Mouse (Mus musculus) gastrocnemius, postnatal 36 days (tissue): ENCODE results near the gene Pigl. TPM values are rescaled to one million over a fixed set of nuclear protein-coding genes. Genes with fewer than 3 reads are reported as not detected.

Source experiments
- DNase-seq, 2 experiments: peaks; one replicate each; pipeline ENCODE4 v3.0.0; 2022
- intact Hi-C: fragments of 180-260 bp; cut with DNase I; formaldehyde crosslinking; loops from one replicate; pipeline ENCODE4 v1.15.1; 2025
- total RNA-seq, 2 experiments: library from RNA; stranded (reverse); gene quantifications; 2 replicates each; pipeline ENCODE4 v1.2.3; 2021

Gene Pigl
- total RNA-seq, 2 experiments from 2014 or later = 1.7 to 2.1 TPM

DNA sequence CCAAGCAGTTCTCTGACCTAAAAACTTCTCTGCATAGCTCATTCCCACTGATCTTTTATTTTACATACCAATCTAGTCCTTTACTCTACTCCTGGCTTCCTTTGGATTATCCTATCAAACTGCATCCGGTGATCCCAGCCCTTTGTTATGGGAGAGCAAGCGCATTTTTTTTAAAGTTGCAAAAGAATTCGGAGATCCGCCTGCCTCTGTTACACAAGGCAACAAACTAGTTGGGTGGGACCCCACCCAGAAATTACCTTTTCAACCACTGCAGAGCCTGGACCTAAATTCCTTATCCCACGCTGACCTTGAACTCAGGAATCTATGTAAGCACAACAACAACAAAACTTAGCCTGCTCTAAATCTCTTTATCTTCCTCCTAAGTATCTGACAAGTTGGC, 52.7 kb downstream of the Pigl start:
- intact Hi-C loops = no loop called here

DNA sequence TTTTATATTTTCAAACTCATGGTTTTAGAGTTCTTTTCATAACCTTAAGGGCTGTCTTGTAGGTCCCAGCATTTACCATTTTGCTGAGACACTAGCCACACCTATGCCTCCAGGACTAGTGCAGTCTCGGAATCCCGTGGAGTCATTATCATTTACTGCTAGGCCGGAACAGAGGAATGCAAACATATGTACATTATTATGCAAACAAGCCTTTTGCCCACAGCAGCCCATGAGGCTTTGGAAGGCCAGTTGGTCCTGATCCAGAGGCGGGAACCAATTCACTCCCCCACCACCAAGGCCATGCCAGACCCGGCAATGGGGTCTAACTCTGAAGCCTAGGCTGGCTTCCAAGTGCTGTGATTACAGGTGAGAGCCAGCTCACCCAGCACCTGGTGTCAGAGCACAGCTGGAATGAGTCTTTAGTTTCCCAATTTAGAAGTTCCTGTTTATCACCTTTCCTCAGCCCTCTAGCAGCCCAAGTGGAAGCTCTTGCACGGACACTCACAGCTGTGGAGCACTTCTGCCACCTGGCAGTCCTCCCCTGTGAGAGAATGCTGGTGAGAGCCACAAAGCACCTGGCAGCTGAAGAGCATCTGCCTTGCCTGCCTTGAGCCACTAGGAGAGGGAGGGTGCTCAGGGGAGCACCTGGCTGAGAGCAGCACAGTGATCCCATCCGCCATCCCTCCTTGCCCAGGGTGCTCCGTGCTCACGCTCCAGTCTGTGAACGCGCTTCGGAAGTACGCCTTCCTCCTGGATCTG, 53.4 kb downstream of the Pigl start:
- no peak for DNase-seq
- intact Hi-C loops = no loop called here

More for the DNA sequence above, 52.7 kb downstream of the Pigl start:
- DNase-seq = no peak

DNA sequence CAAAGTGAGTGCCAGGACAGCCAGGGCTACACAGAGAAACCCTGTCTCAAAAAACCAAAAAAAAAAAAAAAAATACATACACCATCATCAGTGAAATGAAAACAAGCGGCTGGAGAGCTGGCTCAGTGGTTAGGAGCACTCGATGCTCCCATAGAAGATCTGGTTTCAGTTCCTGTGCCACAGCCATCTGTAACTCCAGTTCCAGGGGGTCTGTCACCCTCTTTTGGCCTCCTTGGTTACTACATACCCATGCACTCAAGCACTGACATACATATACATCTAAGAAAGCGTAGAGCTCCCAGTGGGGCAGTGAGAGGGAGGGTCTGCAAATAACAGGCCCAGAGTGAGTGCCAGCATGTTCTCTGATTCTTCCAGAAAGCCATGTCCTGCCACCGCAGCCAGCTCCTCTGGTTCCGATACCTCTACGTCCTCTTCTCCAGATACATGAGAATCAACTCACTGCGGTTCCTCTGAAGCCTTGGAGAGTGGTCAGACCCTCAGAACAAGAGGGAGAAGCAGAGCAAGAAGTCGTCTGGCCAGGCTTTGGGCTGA, 54.3 kb downstream of the Pigl start:
- DNase-seq = no peak
- intact Hi-C loops = no loop called here

DNA sequence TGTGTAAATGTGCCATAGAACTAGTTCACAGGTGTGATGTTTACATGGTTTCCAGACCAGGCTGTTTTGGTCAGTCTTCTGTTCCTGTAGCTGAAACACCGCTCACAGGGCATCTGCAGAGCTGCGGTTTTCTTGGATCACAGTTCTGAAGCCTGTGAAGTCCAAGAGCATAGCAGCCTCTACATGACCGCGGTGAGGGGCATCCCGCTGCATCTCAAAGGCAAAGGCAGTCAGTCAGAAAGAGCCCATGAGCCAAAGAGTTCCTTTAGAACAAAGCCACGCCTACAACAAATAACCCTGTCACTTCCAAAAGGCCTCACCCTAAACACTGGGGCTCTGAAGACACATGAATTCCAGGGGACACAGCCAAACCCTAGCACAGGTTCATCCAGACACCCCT, 55.1 kb downstream of the Pigl start:
- DNase-seq = no peak
- intact Hi-C loops = no loop called here

DNA sequence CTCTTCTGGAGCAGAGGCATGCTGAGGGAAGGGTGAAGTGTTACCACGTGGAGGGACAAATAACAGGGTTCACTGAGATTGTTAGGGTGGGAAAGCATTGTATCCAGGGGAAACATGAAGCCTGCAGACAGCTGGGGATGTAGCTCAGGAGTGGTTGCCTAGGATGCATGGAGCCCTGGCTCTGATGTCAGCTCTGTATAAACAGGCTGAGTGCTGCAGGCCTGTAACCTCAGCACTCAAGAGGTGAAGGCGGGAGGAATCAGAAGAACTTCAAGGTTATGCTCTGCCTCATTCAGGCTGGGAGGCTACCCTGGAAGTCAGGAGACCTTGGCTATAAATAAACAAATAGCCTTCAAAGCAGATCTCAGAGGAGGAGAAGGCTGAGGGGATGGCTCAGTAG, 60.7 kb downstream of the Pigl start:
- DNase-seq = no peak
- intact Hi-C loops = no loop called here

DNA sequence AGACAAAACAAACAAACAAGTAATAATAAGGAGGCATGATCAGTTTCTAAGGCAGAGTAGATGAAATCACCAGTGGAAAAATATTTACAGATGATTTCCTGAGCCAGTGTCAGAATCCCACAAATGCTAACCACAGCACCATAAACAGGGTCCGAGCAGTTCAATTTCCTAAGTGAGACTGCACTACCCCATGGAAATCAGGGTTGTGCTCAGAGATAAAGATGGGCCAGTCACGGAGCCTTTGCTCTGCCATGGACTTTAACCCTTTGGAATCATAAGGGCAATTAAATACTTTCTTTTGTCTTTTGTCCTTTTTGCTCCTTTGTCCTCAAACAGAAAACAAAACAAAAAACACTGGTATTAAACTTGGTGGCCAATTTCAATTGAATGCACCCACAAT, 64.0 kb downstream of the Pigl start:
- intact Hi-C loops = no loop called here
- no peak for DNase-seq

DNA sequence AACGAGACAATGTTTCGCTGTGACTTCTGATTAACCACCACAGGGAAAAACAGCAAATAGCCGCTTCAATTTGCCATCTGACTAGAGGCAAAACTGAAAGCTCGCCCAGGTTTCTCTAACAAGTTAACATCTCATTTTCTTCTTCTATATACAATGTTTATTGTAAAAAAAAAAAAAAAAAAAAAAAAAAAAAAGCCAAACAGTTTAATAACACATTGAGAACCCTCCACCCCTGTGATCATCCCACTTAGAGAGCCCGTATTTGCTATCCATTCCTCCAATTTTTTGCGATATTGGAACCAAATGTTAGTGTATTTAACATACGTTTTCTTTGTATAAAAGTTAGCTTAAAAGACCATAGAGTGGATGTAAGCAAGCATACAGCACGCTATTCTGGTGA, 78.8 kb downstream of the Pigl start:
- intact Hi-C loops = loop anchor here (5.0 kb wide), 1 partner anchor 75 kb away; no protein-coding TSS in a partner anchor
- DNase-seq = no peak

DNA sequence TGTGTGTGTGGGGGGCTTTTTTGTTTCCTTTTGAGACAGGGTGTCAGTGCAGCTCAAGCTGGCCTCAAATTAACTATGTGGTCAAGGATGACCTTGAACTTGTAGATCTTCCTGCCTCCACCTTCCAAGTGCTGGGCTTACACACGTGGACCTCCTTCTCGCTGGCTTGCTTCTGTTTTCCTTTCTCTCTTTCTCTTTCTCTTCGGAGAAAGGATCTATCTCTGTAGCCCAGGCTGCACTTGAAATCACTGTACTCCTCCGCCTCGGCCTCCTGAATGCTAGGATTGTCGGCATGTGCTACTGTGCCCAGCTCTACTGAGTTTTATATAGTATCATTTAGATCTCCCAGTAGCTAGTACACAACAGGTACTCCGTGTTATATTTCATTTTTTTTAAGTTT, 79.3 kb downstream of the Pigl start:
- no peak for DNase-seq
- intact Hi-C loops = loop anchor here (5.0 kb wide), 1 partner anchor 75 kb away; no protein-coding TSS in a partner anchor

DNA sequence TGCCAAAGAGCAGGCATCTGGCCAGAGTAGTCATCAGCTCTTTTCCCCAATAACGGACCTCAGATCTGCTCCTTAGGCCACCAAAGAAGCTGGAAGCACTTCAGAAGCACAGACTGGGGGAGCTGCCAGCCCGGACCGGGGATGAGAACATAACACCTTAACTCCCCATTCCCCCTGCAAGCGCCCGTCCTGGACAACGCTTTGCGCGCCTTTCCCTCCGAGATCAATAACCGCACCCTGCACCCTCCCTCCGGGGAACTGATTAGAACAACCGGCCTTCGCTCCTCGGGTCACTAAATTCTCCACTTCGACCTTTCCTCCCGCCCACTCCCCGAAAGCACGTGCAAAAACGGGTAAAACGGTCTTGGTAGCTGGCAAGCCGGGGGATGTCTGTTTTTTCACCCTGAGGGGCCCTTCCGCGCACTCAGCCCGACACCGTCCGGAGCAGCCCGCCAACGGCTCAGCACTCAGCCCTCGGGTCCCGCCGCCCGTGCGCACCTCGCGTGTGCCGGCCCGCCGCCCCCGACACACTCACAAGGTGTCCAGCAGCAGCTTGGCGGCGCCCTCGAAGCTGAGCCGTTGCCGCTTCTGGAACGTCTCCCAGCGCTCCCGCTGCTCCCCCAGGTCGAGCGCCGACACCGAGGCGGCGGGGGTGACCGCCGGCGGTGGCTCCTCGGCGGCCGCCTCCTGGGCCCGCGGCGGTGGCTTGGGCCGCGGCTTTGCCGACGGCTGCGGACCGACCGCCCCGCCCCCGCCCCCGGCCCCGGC, 80.2 kb downstream of the Pigl start:
- intact Hi-C loops = loop anchor here (2.0 to 5.0 kb wide), 2 partner anchors 36 to 76 kb away; partner anchors contain the start of gene Trpv2
- peak; percentile 24 to 51 for DNase-seq

DNA sequence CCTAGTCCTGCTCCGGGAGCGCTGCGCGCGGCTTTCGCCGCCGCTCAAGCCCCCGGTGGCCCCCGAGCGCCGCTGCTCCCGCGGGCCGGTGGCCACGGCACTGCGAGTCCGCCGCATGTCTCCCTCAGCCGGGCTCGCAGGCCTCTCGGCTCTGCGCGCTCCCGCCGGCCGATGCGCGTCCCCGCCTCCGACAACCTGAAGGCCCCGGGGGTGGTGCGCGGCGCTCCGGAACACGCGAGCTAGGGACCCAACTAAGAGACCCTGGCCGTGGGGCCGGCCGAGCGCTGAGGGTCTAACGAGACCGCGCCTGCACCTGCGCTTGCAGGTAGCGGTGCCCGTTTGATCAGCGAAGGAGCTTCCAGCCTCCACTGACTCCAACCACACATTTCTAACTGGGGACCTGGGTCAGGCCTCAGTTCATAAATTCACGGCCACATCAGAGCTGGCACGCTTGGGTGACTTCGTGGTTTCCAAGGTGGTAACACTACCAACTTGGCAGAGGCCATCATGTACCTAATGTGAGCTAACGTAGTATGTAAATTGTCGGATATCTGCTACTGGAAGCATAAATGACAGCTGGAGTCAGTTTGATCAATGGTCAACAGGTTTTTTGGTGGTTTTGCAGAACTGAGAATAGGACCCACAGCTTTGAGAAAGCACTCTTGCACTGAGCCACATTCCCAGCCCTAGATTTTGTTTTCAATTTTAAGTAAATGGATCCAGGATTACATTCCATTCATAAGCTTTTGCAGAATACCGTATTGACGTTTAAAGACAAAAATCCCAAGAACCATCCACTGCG, 81.0 kb downstream of the Pigl start, which contains the start of gene Cenpv:
TSS of gene Cenpv (minus strand) at position 173 of the 802 bp plus-strand sequence.
- intact Hi-C loops = loop anchor here (2.0 to 5.0 kb wide), 2 partner anchors 36 to 77 kb away; partner anchors contain the start of gene Trpv2

DNA sequence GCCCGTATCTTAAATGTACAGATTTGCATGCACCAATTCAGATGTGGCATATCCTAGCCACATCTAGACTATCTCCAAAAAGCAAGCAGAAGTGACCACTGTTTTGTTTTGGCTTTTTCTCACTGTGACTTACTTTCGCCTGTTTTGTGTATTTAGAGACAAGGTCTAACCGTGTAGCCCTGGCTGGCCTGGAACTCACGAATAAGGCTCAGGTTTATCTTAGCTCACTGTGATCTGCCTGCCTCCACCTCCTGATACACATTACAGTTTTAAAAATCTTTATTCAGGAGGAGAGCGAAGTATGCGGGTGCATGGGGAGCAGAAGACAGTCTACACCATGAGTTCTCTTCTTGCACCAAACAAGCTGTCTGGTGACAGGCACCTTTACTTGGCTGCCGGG, 81.9 kb downstream of the Pigl start:
- intact Hi-C loops = no loop called here
- DNase-seq = no peak

More for the DNA sequence above, 81.0 kb downstream of the Pigl start, which contains the start of gene Cenpv:
- peak; percentile 59 for DNase-seq

DNA sequence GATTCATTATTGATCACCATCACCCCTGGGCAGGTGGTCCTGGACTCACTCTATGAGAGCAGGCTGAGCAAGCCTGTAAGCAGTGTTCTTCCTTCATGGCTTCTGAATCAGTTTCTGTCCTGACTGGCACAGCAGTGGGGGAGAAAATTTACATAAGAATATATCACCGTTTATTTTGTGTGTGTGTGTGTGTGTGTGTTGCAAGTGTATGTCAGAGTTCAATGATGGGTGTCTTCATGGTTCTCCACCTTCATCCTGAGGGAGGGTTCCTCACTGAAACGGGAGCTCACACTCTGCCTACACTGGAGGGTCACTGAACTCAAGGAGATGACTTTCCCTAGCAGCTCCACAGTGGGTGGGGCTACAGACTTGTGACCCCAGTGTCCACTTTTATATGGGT, 82.7 kb downstream of the Pigl start:
- intact Hi-C loops = no loop called here
- no peak for DNase-seq

DNA sequence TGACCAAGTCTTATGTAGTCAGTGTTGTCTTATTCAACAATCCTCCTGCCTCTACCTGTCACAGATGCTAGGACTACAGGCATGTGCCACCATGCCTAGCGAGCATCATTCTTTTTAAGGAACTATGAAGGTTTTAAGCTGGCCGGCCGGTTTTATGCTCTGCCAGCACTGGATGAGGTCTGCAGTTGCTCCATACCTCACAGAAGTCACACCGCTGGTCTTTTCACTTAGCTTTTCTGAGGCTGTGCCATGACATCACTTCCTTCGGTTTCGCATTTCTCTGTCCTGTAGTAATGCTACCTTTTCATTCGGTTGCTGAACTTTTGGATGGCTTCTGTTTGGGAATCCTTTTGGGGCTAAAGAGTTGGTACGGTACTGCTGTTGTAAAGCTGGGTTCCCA, 83.3 kb downstream of the Pigl start:
- DNase-seq = no peak
- intact Hi-C loops = no loop called here

DNA sequence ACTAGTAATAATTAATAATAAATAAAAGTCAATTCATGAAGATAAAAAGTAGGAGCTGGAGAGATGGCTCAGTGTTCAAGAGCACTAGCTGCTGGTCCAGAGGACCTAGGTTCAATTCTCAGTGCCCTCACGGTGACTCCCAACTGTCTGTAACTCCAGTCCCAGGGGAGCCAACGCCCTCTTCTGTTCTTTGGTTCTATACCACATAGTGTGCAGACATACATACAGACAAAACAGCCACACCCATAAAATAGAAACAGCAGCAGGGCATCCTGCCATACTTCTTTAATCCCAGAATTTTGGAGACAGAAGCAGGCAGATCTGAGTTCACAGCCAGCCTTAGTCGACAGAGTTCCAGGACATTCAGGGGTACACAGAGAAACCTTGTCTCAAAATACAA, 85.7 kb downstream of the Pigl start:
- intact Hi-C loops = no loop called here
- no peak for DNase-seq

DNA sequence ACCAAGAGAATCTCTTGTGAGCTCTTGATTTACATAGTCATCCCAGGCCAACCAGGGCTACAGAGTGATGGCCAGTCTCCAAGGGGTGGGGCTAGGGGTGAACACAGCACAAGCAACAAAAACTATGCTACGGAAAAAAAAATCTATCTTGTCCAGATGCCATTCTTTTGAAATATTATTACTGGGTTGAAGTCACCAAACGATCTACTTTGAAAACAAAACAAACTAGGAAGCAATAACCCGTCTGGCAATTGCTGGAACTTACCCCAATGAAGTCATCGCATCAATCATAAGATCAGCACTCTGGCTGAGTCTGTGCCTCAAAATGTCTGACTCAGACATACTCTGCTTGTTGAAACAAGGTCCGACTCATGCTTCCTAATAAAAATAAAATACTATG, 91.5 kb downstream of the Pigl start:
- intact Hi-C loops = loop anchor here (5.0 kb wide), 1 partner anchor 92 kb away; the partner anchor contains the start of genes Ncor1 and Pigl
- DNase-seq = peak; percentile 52 to 77

DNA sequence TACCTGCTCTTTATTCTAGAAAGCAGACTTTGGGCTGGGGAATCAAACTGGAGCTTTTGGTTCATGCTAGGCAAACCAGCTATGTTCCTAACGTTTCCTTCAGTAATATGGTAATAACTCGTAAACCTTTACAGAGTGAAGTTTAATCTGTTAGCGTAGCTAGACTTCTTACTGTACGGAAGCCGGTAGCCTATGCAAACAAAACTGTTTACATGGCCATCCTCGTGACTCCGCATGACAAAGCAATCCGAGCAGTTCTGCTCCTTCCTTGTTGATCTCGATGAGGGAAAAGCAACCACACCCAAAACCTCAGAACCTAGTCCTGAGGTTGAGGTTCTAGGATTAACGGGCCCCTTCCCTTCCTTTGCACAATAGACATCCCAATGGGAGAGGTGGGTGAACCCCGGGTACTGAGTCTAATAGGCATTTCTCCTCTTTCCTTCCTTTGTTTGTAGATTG, 92.0 kb downstream of the Pigl start:
- intact Hi-C loops = loop anchor here (5.0 kb wide), 1 partner anchor 93 kb away; the partner anchor contains the start of genes Ncor1 and Pigl
- DNase-seq = peak; percentile 32 to 43

DNA sequence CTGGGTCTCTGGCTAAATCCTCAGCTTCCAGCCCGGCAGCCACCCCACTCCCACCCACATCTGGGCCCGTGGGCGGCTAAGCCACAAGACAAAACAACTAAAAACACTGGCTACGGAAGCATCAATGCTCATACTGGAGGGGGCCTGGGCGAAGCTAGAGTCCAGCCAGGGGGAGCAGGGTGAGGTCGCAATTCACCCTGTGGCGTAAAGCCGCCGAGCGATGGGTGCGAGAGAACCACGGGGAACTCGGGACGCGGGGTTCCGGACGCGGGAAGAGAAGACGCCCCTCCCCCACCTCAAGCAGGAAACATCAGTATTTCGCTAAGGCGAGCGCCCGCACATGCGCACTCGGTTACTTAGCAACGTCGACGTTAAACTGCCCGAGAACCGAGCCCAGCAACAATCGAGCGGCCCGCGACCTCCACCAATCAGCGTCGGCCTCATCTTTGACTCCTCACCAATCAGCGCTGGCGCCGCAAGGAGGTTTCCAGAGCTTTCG, 92.5 kb downstream of the Pigl start, which contains the start of gene Ubb:
TSS of gene Ubb (plus strand) at position 445 of the 499 bp plus-strand sequence.
- DNase-seq = peak; percentile 97 to 99
- intact Hi-C loops = loop anchor here (5.0 kb wide), 1 partner anchor 93 kb away; the partner anchor contains the start of genes Ncor1 and Pigl

DNA sequence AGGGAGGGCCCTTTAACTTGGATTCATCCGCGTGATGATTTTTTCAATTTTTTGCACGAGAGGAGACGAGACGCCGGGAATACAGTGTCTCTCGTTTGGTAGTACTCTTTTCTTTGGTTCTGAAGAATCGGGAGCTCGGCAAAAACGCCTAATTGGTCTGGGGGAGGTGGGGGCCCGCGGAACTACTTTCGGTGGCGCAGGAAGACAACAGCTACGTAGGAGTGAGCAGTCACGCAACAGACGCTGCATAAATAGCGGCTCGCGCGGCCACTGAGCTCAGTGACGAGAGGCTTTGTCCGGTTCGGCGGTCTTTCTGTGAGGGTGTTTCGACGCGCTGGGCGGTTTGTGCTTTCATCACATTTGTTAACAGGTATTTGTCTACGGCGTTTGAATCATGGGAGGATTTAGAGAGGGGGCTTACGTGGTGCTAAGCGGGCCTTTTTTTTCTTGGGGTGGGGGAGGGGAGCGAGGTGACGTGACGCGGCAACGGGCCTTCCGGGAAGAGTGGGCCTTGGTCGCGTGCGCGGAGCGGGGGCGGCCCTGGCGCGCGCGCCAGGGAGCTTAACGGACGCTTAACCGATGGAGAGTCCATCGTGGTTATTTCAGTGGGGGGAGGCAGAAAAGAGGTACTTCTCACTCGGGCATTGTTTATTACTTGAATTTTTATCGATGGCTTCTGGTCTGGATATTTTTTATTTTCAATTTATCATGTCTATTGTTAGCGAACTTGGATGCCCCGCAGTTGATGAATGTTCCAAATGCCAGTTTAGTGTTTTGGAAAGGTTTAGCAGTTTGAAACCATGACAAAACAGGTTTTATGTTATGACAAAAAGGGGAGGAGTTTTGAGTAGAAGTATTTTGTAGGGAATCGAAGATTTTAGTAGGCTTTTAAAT, 93.2 kb downstream of the Pigl start:
- intact Hi-C loops = loop anchor here (5.0 kb wide), 1 partner anchor 94 kb away; the partner anchor contains the start of genes Ncor1 and Pigl
- DNase-seq = peak; percentile 87 to 93
